Mouse (Mus musculus): ENCODE measurements around the gene E2f1. TPM values are rescaled to one million over a fixed set of nuclear protein-coding genes. Genes with fewer than 3 reads are reported as not detected.
A peak's percentile ranks its signal among the peaks of the same experiment; 100 is the strongest.

E2f1 gene
- polyA plus RNA-seq, 1 experiment from 2014 or later = 7.3 TPM

DNA sequence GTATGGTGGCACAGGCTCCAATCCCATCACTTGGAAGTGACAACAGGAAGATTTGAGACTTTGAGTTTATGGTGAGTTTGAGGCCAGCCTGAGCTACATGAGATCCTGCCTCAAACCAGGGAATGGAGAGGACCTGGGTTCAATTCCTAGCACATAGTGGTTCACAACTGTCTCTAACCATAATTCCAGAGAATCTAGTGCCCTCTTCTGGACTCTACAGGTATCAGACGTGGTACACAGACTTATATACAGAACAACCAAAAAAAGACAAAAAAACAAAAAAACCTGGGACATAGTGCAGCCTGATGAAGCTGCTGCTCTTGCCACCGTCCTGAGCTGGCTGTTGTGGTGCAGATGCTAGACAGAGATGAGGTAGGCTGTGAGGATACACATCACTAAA, 28.1 kb downstream of the E2f1 start:
- Histone ChIP-seq H3K9me3 (ENCODE audit: low read length) (no peaks in the 10 kb centered on the region), H3K4me3 (ENCODE audit: low read depth, low read length) (no peak overlapping the region), H3K4me2 (ENCODE audit: low read depth, low read length) (no peak overlapping the region), H3K9ac (replicated peaks) (no peak overlapping the region), H3K36me3 (replicated peaks; ENCODE audit: insufficient read depth, low read length) (no peaks in the 10 kb centered on the region), H3K4me1 (ENCODE audit: insufficient read depth) (no peaks in the 10 kb centered on the region), H3K27ac (ENCODE audit: low read depth) (no peak overlapping the region), H3K27me3 (ENCODE audit: insufficient read depth, low read length) (no peaks in the 10 kb centered on the region)
- no peak for TF ChIP-seq EP300 (IDR thresholded peaks at IDR 0.05; ENCODE audit: low read depth)
- no peak for TF ChIP-seq CTCF (IDR thresholded peaks at IDR 0.05; ENCODE audit: low read depth)
- DNase-seq (no peak), ATAC-seq (no peak)
- WGBS (ENCODE audit: insufficient replicate concordance) = 70% methylated on average over 2 of the region's 2 CpGs

- ATAC-seq = no peak
- DNase-seq = no peak
- Histone ChIP-seq H3K4me3 (ENCODE audit: low read depth, low read length) (no peak overlapping the region), H3K4me1 (ENCODE audit: insufficient read depth) (no peaks in the 10 kb centered on the region), H3K27me3 (ENCODE audit: insufficient read depth, low read length) (no peaks in the 10 kb centered on the region), H3K9ac (replicated peaks) (no peak overlapping the region), H3K27ac (ENCODE audit: low read depth) (no peak overlapping the region), H3K4me2 (ENCODE audit: low read depth, low read length) (no peak overlapping the region), H3K9me3 (ENCODE audit: low read length) (no peaks in the 10 kb centered on the region), H3K36me3 (replicated peaks; ENCODE audit: insufficient read depth, low read length) (peaks cover 13% of the 10 kb centered on the region)
- TF ChIP-seq CTCF (IDR thresholded peaks at IDR 0.05; ENCODE audit: low read depth) = peak; percentile 72
- TF ChIP-seq EP300 (IDR thresholded peaks at IDR 0.05; ENCODE audit: low read depth) = no peak
- 68% methylated on average over 3 of the region's 3 CpGs for WGBS (ENCODE audit: insufficient replicate concordance)
Measured at GRCm38 (mm10) chr2:154539720-154540119, 30.0 kb downstream of the E2f1 start.

DNA sequence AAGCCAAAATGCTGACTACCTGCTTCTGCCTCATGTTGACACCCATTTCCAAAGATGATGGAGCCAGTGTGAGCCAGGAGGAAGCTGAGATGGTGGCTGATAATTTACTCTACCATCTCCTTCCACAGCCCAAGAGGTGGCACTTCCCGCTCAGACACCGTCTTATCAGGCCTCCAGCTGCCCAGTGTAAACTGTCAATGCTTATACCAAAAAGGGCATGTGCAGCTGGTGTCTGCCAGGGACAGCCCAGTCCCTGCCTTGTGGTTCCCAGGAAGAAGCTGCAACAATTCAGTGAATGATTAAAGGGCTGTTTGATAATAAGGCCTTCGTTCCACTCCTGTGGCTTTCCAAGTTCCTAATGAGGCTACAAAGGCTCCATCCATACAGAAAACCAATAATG, 31.0 kb downstream of the E2f1 start:
- no peak overlapping the region for H3K4me3 ChIP-seq (ENCODE audit: low read depth, low read length)
- no peaks in the 10 kb centered on the region for H3K4me1 ChIP-seq (ENCODE audit: insufficient read depth)
- no peak overlapping the region for H3K27ac ChIP-seq (ENCODE audit: low read depth)
- no peak overlapping the region for H3K4me2 ChIP-seq (ENCODE audit: low read depth, low read length)
- H3K9me3 ChIP-seq (ENCODE audit: low read length) = no peaks in the 10 kb centered on the region
- WGBS (ENCODE audit: insufficient replicate concordance) = 48% methylated on average over 3 of the region's 3 CpGs
- H3K9ac ChIP-seq (replicated peaks) = no peak overlapping the region
- peak; percentile 58; the same call in 1 of the 2 replicates for ATAC-seq
- H3K27me3 ChIP-seq (ENCODE audit: insufficient read depth, low read length) = no peaks in the 10 kb centered on the region
- TF ChIP-seq EP300 (IDR thresholded peaks at IDR 0.05; ENCODE audit: low read depth) = peak; percentile 53; the same call in 1 of the 2 replicates
- TF ChIP-seq CTCF (IDR thresholded peaks at IDR 0.05; ENCODE audit: low read depth) = no peak
- H3K36me3 ChIP-seq (replicated peaks; ENCODE audit: insufficient read depth, low read length) = peaks cover 16% of the 10 kb centered on the region
- DNase-seq = no peak

GRCm38 (mm10) chr2:154538310-154538709, 31.4 kb downstream of the E2f1 start:
- Histone ChIP-seq H3K36me3 (replicated peaks; ENCODE audit: insufficient read depth, low read length) (peaks cover 16% of the 10 kb centered on the region), H3K9me3 (ENCODE audit: low read length) (no peaks in the 10 kb centered on the region), H3K27ac (ENCODE audit: low read depth) (no peak overlapping the region), H3K9ac (replicated peaks) (no peak overlapping the region), H3K27me3 (ENCODE audit: insufficient read depth, low read length) (no peaks in the 10 kb centered on the region), H3K4me2 (ENCODE audit: low read depth, low read length) (no peak overlapping the region), H3K4me1 (ENCODE audit: insufficient read depth) (no peaks in the 10 kb centered on the region), H3K4me3 (ENCODE audit: low read depth, low read length) (no peak overlapping the region)
- 74% methylated on average over 2 of the region's 2 CpGs for WGBS (ENCODE audit: insufficient replicate concordance)
- no peak for DNase-seq
- TF ChIP-seq EP300 (IDR thresholded peaks at IDR 0.05; ENCODE audit: low read depth) (no peak), CTCF (IDR thresholded peaks at IDR 0.05; ENCODE audit: low read depth) (no peak)
- ATAC-seq = no peak

DNA sequence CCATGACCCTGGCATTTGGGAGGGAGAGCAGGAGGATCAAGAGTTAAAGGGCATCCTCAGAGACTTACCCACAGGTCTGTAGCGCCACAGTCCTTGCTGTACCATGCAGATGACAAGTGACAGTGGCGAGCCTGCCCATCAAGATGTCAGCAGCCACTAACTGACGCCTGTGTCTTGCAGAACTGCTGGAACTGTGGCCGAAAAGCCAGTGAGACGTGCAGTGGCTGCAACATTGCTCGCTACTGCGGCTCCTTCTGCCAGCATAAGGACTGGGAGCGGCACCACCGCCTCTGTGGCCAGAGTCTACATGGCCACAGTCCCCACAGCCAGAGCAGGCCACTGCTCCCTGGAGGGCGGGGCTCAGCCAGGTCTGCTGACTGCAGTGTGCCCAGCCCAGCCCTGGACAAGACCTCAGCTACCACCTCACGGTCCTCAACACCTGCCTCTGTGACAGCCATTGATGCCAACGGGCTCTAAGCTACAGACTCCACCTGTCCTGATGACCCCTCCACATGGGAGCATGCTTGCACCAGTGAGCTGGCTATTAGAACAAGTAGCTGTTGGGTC, 34.9 kb downstream of the E2f1 start:
- Histone ChIP-seq H3K4me1 (ENCODE audit: insufficient read depth) (no peaks in the 10 kb centered on the region), H3K27ac (ENCODE audit: low read depth) (no peak overlapping the region), H3K27me3 (ENCODE audit: insufficient read depth, low read length) (no peaks in the 10 kb centered on the region), H3K4me2 (ENCODE audit: low read depth, low read length) (no peak overlapping the region), H3K9me3 (ENCODE audit: low read length) (no peaks in the 10 kb centered on the region), H3K9ac (replicated peaks) (no peak overlapping the region), H3K36me3 (replicated peaks; ENCODE audit: insufficient read depth, low read length) (peaks cover 33% of the 10 kb centered on the region), H3K4me3 (ENCODE audit: low read depth, low read length) (no peak overlapping the region)
- DNase-seq = no peak
- 86% methylated on average over 12 of the region's 12 CpGs for WGBS (ENCODE audit: insufficient replicate concordance)
- ATAC-seq = no peak
- TF ChIP-seq EP300 (IDR thresholded peaks at IDR 0.05; ENCODE audit: low read depth) (no peak), CTCF (IDR thresholded peaks at IDR 0.05; ENCODE audit: low read depth) (no peak)

GRCm38 (mm10) chr2:154532888-154533287, 36.8 kb downstream of the E2f1 start:
- no peaks in the 10 kb centered on the region for H3K4me1 ChIP-seq (ENCODE audit: insufficient read depth)
- no peak overlapping the region for H3K4me3 ChIP-seq (ENCODE audit: low read depth, low read length)

More at GRCm38 (mm10) chr2:154532888-154533287, 36.8 kb downstream of the E2f1 start:
- H3K4me2 ChIP-seq (ENCODE audit: low read depth, low read length) = no peak overlapping the region
- H3K27me3 ChIP-seq (ENCODE audit: insufficient read depth, low read length) = no peaks in the 10 kb centered on the region
- H3K9ac ChIP-seq (replicated peaks) = no peak overlapping the region
- H3K36me3 ChIP-seq (replicated peaks; ENCODE audit: insufficient read depth, low read length) = peaks cover 40% of the 10 kb centered on the region
- DNase-seq = no peak
- TF ChIP-seq CTCF (IDR thresholded peaks at IDR 0.05; ENCODE audit: low read depth) = no peak
- no peak for TF ChIP-seq EP300 (IDR thresholded peaks at IDR 0.05; ENCODE audit: low read depth)
- no peak for ATAC-seq
- H3K27ac ChIP-seq (ENCODE audit: low read depth) = no peak overlapping the region
- no peaks in the 10 kb centered on the region for H3K9me3 ChIP-seq (ENCODE audit: low read length)
- WGBS (ENCODE audit: insufficient replicate concordance) = 62% methylated on average over 3 of the region's 3 CpGs

All from liver, postnatal 0 days (tissue).